19 mouse cellular contexts compared by ENCODE assay signal in the genomic region with DNA sequence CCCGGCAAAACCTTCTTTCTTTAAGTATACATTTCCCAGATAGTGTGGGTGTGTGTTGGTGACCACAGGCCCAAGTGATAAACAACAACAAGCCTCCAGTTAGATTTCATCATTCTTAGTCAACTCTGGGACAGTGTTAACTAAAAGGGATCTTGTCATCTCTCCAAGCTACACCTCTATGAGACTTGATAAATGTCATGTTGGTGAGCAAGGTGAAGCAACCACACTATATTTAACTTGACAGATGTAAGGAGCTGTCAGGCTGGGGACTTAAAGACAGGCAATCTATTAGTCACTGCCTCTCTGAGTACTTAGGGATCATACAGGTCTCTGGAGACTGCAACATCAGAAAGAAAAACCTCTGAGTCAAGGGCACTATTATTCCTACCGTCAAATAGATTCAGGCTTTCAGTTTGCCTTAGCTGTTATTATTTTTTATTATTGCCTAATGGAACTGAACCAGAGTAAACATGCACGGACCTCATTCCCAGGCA.
DNase-seq lines count a peak whose midpoint lies in the region; ATAC-seq and TF ChIP-seq lines count a peak whose summit lies in the region.
"Had no signal": no experiment of that assay in that cellular context is flagged by ENCODE, and none has a peak within 500 bp of the region (broad histone marks: within the 10 kb centered on the region; RNA-seq: fewer than 3 reads in every experiment).

No protein-coding gene starts in this region.

- H3K27me3 ChIP-seq in myocyte (ENCODE audit: control insufficient read depth, insufficient read depth, insufficient read length): no peaks in the 10 kb centered on the region
- no peaks in the 10 kb centered on the region for H3K27me3 ChIP-seq in intestine, embryonic 15.5 days (replicated peaks)
- H3K27me3 ChIP-seq: CH12.LX; embryonic facial prominence, embryonic 13.5 days; forebrain, embryonic 15.5 days; heart, embryonic 13.5 days; hindbrain, embryonic 13.5 days had no signal

- no peak for ATAC-seq in intestine, embryonic 15.5 days
- ATAC-seq in monocyte, adult 5-6 weeks (replicated peaks; ENCODE audit: insufficient number of reproducible peaks, low FRiP score, low TSS enrichment, poor library complexity, severe bottlenecking): no peak
- ATAC-seq: forebrain, embryonic 15.5 days; hindbrain, postnatal 0 days had no signal

- no peaks in the 10 kb centered on the region for H3K79me2 ChIP-seq in myocyte (ENCODE audit: control insufficient read depth, insufficient read depth)

- no peak overlapping the region for H3K4me3 ChIP-seq in myocyte
- no peak overlapping the region for H3K4me3 ChIP-seq in intestine, embryonic 15.5 days (replicated peaks)
- H3K4me3 ChIP-seq: embryonic facial prominence, embryonic 13.5 days; forebrain, embryonic 10.5 days; forebrain, embryonic 15.5 days; heart, embryonic 13.5 days; hindbrain, embryonic 13.5 days had no signal

- no peak for TF ChIP-seq POLR2A in myocyte (IDR thresholded peaks at IDR 0.05; ENCODE audit: insufficient read length, low read depth)

- DNase-seq in 3134 (ENCODE audit: extremely low read depth, insufficient read length, low spot score) (peak; percentile 38), 3T3-L1 (ENCODE audit: low read depth, low spot score) (peak; percentile 74)
- DNase-seq in brain, adult 2 months (ENCODE audit: low read depth, low spot score): peak; percentile 19
- DNase-seq: adrenal gland, postnatal 10 days; cerebellum, adult 18-20 months; cerebellum, adult 9-11 months; cerebellum, postnatal 36 days; gastrocnemius, postnatal 25 days; kidney, adult 18-20 months had no signal

- H3K4me1 ChIP-seq in intestine, embryonic 15.5 days (replicated peaks): no peaks in the 10 kb centered on the region
- H3K4me1 ChIP-seq: forebrain, embryonic 10.5 days; forebrain, embryonic 15.5 days; heart, embryonic 13.5 days; hindbrain, embryonic 13.5 days had no signal

- H3ac ChIP-seq in myocyte (ENCODE audit: control insufficient read depth, insufficient read length): no peak overlapping the region

- no peaks in the 10 kb centered on the region for H3K9me3 ChIP-seq in intestine, embryonic 15.5 days
- H3K9me3 ChIP-seq: embryonic facial prominence, embryonic 13.5 days; forebrain, embryonic 10.5 days; forebrain, embryonic 15.5 days; heart, embryonic 13.5 days; hindbrain, embryonic 13.5 days had no signal

- H3K4me2 ChIP-seq in myocyte (ENCODE audit: low read depth): peak overlapping the region; percentile 44
- H3K4me2 ChIP-seq in intestine, embryonic 15.5 days (replicated peaks): no peak overlapping the region
- H3K4me2 ChIP-seq: embryonic facial prominence, embryonic 13.5 days; forebrain, embryonic 15.5 days; heart, embryonic 13.5 days; hindbrain, embryonic 13.5 days had no signal

- H3K36me3 ChIP-seq in myocyte (ENCODE audit: control insufficient read depth, insufficient read depth): no peaks in the 10 kb centered on the region
- H3K36me3 ChIP-seq in intestine, embryonic 15.5 days: no peaks in the 10 kb centered on the region
- H3K36me3 ChIP-seq: embryonic facial prominence, embryonic 13.5 days; forebrain, embryonic 10.5 days; forebrain, embryonic 15.5 days; heart, embryonic 13.5 days; hindbrain, embryonic 13.5 days had no signal

- H3K9ac ChIP-seq in intestine, embryonic 15.5 days: no peak overlapping the region
- H3K9ac ChIP-seq: embryonic facial prominence, embryonic 13.5 days; forebrain, embryonic 15.5 days; heart, embryonic 13.5 days; hindbrain, embryonic 13.5 days had no signal

- WGBS in intestine, embryonic 15.5 days: 84% methylated on average over 3 of the region's 3 CpGs

- no peak overlapping the region for H3K27ac ChIP-seq in intestine, embryonic 15.5 days
- H3K27ac ChIP-seq: embryonic facial prominence, embryonic 13.5 days; forebrain, embryonic 10.5 days; forebrain, embryonic 15.5 days; heart, embryonic 13.5 days; hindbrain, embryonic 13.5 days; hindbrain, postnatal 0 days had no signal

TF ChIP-seq in myocyte, 11 proteins besides CTCF, POLR2A, EP300 and RAD21:
- TF ChIP-seq MAX (IDR thresholded peaks at IDR 0.05; ENCODE audit: low read depth) (no peak), REST (IDR thresholded peaks at IDR 0.05; ENCODE audit: insufficient read depth, insufficient read length) (no peak), TCF12 (IDR thresholded peaks at IDR 0.05; ENCODE audit: insufficient read depth, poor library complexity, severe bottlenecking) (no peak), TCF3 (IDR thresholded peaks at IDR 0.05; ENCODE audit: insufficient read length, low read depth) (no peak), POLR2AphosphoS2 (IDR thresholded peaks at IDR 0.05; ENCODE audit: insufficient read length, low read depth) (no peak), MYOD1 (IDR thresholded peaks at IDR 0.05; ENCODE audit: control insufficient read depth in 1 of 3, insufficient read length in 2 of 3, low read depth in 2 of 3) (no peak), SRF (IDR thresholded peaks at IDR 0.05; ENCODE audit: control insufficient read depth, insufficient read length, low read depth) (no peak), USF1 (IDR thresholded peaks at IDR 0.05; ENCODE audit: low read depth) (no peak), E2F4 (IDR thresholded peaks at IDR 0.05; ENCODE audit: insufficient read depth) (no peak), CEBPB (IDR thresholded peaks at IDR 0.05; ENCODE audit: insufficient read depth, poor library complexity, severe bottlenecking) (no peak), MYOG (IDR thresholded peaks at IDR 0.05; ENCODE audit: control insufficient read depth in 1 of 3, insufficient read depth in 1 of 3, insufficient read length in 2 of 3, low read depth in 2 of 3) (no peak)

Comparison
In these comparisons a context has a peak if more than half of its experiments do, and no peak if none do; other contexts are left out.
1. DNase-seq: peak in every context shown above with its lines; median percentile 74 in 3T3-L1; 38 in 3134; 19 in brain, adult 2 months.